Mouse (Mus musculus) heart, embryonic 16.5 days (tissue): ENCODE measurements around the gene Actn1. TPM values are rescaled to one million over a fixed set of nuclear protein-coding genes. Genes with fewer than 3 reads are reported as not detected.

ENCODE experiments used
- ATAC-seq: fragments of 200-750 bp; cut with Nextera tagmentation; replicated peaks from 2 replicates; pipeline ENCODE4 v1.8.0; 2017; ENCODE audit warnings: moderate number of reproducible peaks; ENCODE audit not compliant: insufficient read depth, low FRiP score; ENCODE audit errors: extremely low read depth
- H3K27ac ChIP-seq: fragments of 300-500 bp; sonication (generic); 2 replicates; pipeline ENCODE4 v1.5.1; 2014; ENCODE audit warnings: mild to moderate bottlenecking, low read length, control low read depth, moderate library complexity
- H3K27me3 ChIP-seq: fragments of 300-500 bp; sonication (generic); 2 replicates; pipeline ENCODE4 v1.6.1; 2014; ENCODE audit warnings: low read length, mixed read lengths; ENCODE audit not compliant: control insufficient read depth, insufficient read depth
- H3K36me3 ChIP-seq: fragments of 300-500 bp; sonication (generic); 2 replicates; pipeline ENCODE4 v1.6.1; 2014; ENCODE audit not compliant: control insufficient read depth, insufficient read depth
- H3K4me1 ChIP-seq: fragments of 300-500 bp; sonication (generic); 2 replicates; pipeline ENCODE4 v1.6.1; 2014; ENCODE audit warnings: low read length, mixed read lengths; ENCODE audit not compliant: control insufficient read depth, insufficient read depth
- H3K4me2 ChIP-seq: fragments of 300-500 bp; sonication (generic); 2 replicates; pipeline ENCODE4 v1.6.1; 2014; ENCODE audit warnings: low read depth, mild to moderate bottlenecking, control low read depth, low read length
- H3K4me3 ChIP-seq: fragments of 300-500 bp; sonication (generic); 2 replicates; pipeline ENCODE4 v1.5.1; 2014; ENCODE audit warnings: mild to moderate bottlenecking, control low read depth, low read length
- H3K9ac ChIP-seq: fragments of 300-500 bp; sonication (generic); 2 replicates; pipeline ENCODE4 v1.6.1; 2014; ENCODE audit warnings: low read length, control low read depth
- H3K9me3 ChIP-seq: fragments of 300-500 bp; sonication (generic); replicated peaks from 2 replicates; pipeline ENCODE4 v1.6.1; 2016; ENCODE audit warnings: low read length; ENCODE audit not compliant: control insufficient read depth
- WGBS: fragments of 180-500 bp; shearing (Covaris S2); extraction: QIAGEN DNeasy Blood & Tissue Kit; methylation state at CpG from one replicate; pipeline ENCODE4 v1.1.7; 2014; 5-methylcytosine and 5-hydroxymethylcytosine counted together
- polyA plus RNA-seq: library from polyadenylated mRNA; unstranded; fragments of >200 nt; fragmentation: Nextera tagmentation; extraction: Ambion mirVana; gene quantifications from 2 replicates; pipeline ENCODE4 v1.2.1, GENCODE M21; 2015

Gene Actn1
- polyA plus RNA-seq, 1 experiment from 2014 or later = 31.0 TPM

GRCm38 (mm10) chr12:80198487-80198886, 61.7 kb downstream of the Actn1 start:
- Histone ChIP-seq H3K36me3 (peaks cover 25% of the 10 kb centered on the region), H3K27me3 (no peaks in the 10 kb centered on the region), H3K4me2 (no peak overlapping the region), H3K9me3 (peaks cover 4% of the 10 kb centered on the region; the same call in 1 of the 2 replicates), H3K27ac (peak overlapping the region; percentile 44; the same call in 1 of the 2 replicates), H3K9ac (no peak overlapping the region), H3K4me3 (no peak overlapping the region), H3K4me1 (peaks cover 14% of the 10 kb centered on the region)
- peak; percentile 71 for ATAC-seq
- WGBS = 17% methylated on average over 3 of the region's 3 CpGs

GRCm38 (mm10) chr12:80197343-80197742, 62.8 kb downstream of the Actn1 start:
- no peak for ATAC-seq
- H3K9me3 ChIP-seq = peaks cover 4% of the 10 kb centered on the region; the same call in 1 of the 2 replicates
- peaks cover 8% of the 10 kb centered on the region for H3K4me1 ChIP-seq
- H3K27me3 ChIP-seq = no peaks in the 10 kb centered on the region
- H3K36me3 ChIP-seq = peaks cover 28% of the 10 kb centered on the region
- H3K9ac ChIP-seq = no peak overlapping the region
- no peak overlapping the region for H3K27ac ChIP-seq
- no peak overlapping the region for H3K4me2 ChIP-seq
- WGBS = 77% methylated on average over 10 of the region's 10 CpGs
- H3K4me3 ChIP-seq = no peak overlapping the region

- no peak overlapping the region for H3K27ac ChIP-seq
- ATAC-seq = no peak
- H3K4me2 ChIP-seq = no peak overlapping the region
These were observed 68.4 kb downstream of the Actn1 start for GRCm38 (mm10) chr12:80191806-80192205.

GRCm38 (mm10) chr12:80191371-80191770, 68.8 kb downstream of the Actn1 start:
- Histone ChIP-seq H3K27ac (no peak overlapping the region), H3K4me2 (no peak overlapping the region), H3K4me1 (peaks cover 5% of the 10 kb centered on the region; the same call in 1 of the 2 replicates), H3K27me3 (no peaks in the 10 kb centered on the region), H3K9me3 (no peaks in the 10 kb centered on the region), H3K36me3 (peaks cover 38% of the 10 kb centered on the region), H3K9ac (no peak overlapping the region), H3K4me3 (no peak overlapping the region)
- 82% methylated on average over 6 of the region's 6 CpGs for WGBS
- no peak for ATAC-seq

More at GRCm38 (mm10) chr12:80191806-80192205, 68.4 kb downstream of the Actn1 start:
- H3K4me1 ChIP-seq = peaks cover 5% of the 10 kb centered on the region; the same call in 1 of the 2 replicates
- WGBS = 78% methylated on average over 5 of the region's 5 CpGs
- no peak overlapping the region for H3K9ac ChIP-seq
- no peak overlapping the region for H3K4me3 ChIP-seq
- H3K9me3 ChIP-seq = no peaks in the 10 kb centered on the region
- H3K27me3 ChIP-seq = no peaks in the 10 kb centered on the region
- peaks cover 39% of the 10 kb centered on the region for H3K36me3 ChIP-seq

GRCm38 (mm10) chr12:80190915-80191314, 69.3 kb downstream of the Actn1 start:
- ATAC-seq = no peak
- H3K9ac ChIP-seq = no peak overlapping the region

DNA sequence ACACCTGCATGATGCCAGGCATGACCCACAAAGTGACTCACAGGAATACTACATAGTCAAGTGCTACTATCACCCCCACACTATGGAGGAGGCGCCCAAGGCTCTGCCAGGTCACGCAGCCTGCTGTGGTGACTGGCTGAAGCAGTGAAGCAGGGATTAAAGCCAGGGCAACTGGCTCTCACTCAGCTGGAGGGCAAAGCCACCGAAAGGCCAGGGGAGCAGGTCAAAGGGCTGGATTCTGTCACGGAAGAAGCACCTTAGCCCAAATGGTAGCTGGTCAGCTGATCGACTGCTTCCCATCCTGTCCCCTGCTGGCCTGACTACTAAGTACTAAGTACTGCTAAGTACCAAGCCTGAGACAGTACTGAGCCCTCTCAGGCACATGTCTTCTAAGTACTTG, 76.1 kb downstream of the Actn1 start:
- Histone ChIP-seq H3K36me3 (peaks cover 46% of the 10 kb centered on the region), H3K27me3 (no peaks in the 10 kb centered on the region), H3K4me3 (no peak overlapping the region), H3K4me2 (no peak overlapping the region), H3K4me1 (peaks cover 5% of the 10 kb centered on the region; the same call in 1 of the 2 replicates), H3K9ac (no peak overlapping the region), H3K9me3 (no peaks in the 10 kb centered on the region), H3K27ac (no peak overlapping the region)
- 89% methylated on average over 5 of the region's 5 CpGs for WGBS
- ATAC-seq = no peak

More at GRCm38 (mm10) chr12:80190915-80191314, 69.3 kb downstream of the Actn1 start:
- Histone ChIP-seq H3K4me1 (peaks cover 5% of the 10 kb centered on the region; the same call in 1 of the 2 replicates), H3K9me3 (no peaks in the 10 kb centered on the region), H3K36me3 (peaks cover 35% of the 10 kb centered on the region), H3K4me3 (no peak overlapping the region), H3K4me2 (no peak overlapping the region), H3K27me3 (no peaks in the 10 kb centered on the region), H3K27ac (no peak overlapping the region)
- 80% methylated on average over 10 of the region's 10 CpGs for WGBS

DNA sequence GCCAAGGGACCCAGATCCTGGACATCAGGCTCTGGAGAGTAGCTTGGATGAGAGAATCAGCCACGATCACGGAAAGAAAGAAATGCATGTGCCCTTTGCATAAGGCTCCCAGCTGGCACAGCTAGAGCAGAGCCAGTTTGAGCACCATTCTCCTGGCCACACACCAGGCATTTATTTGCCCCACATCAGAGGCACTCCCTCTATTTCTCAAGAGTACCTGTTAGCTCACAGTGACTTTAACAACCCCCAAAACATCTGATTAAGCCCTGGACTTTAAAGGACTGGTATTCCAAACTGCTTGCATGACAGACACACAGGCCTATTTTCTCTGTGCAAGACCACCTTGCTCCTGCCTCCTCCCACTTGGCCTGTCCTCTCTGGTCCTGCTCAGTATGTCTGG, 78.3 kb downstream of the Actn1 start:
- Histone ChIP-seq H3K4me2 (no peak overlapping the region), H3K9me3 (no peaks in the 10 kb centered on the region), H3K4me3 (no peak overlapping the region), H3K27me3 (no peaks in the 10 kb centered on the region), H3K27ac (no peak overlapping the region), H3K36me3 (peaks cover 50% of the 10 kb centered on the region), H3K9ac (no peak overlapping the region), H3K4me1 (no peaks in the 10 kb centered on the region)
- WGBS = 95% methylated on average over 2 of the region's 2 CpGs
- ATAC-seq = no peak

DNA sequence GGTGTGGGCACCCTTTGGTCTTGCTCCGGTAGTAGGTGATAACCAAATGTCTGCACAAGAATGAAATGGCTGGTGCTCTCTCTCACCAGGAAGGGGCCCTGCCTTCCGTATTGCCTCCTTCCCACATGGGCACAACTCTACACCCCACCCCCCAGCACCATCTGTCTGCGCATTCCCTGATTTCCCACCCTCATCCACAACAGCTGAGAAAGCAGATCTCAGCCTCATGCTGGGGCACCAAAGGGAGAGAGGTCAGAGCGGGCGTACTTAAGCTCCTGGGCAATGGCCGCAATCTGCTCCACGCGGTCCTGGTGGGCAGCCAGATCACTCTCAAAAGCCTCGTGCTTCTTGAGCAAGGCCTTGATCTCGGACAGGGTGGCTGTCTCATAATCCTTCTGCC, 82.1 kb downstream of the Actn1 start:
- H3K4me1 ChIP-seq = no peaks in the 10 kb centered on the region
- no peak overlapping the region for H3K4me2 ChIP-seq
- H3K27ac ChIP-seq = no peak overlapping the region
- WGBS = 88% methylated on average over 10 of the region's 10 CpGs
- no peak for ATAC-seq
- H3K27me3 ChIP-seq = no peaks in the 10 kb centered on the region
- H3K36me3 ChIP-seq = peaks cover 61% of the 10 kb centered on the region
- no peak overlapping the region for H3K9ac ChIP-seq
- H3K9me3 ChIP-seq = no peaks in the 10 kb centered on the region
- H3K4me3 ChIP-seq = no peak overlapping the region

DNA sequence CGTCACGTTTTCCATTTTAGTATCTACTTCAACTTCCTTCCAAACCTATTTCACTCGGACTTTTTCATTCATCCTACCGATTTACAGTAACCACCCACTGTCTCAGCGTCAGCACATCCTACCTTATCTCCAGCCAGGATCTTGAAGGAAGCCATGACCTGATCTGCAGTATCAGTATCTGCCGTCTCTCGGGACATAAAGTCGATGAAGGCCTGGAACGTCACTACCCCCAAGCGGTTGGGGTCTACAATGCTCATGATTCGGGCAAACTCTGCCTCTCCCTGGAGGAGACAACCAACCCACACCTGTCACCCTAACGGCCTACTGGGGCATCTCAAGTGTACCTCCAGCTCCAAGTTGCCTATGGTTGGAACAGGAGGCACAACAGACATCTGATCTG, 91.4 kb downstream of the Actn1 start:
- ATAC-seq = peak; percentile 20; the same call in 1 of the 2 replicates
- Histone ChIP-seq H3K36me3 (peaks cover 42% of the 10 kb centered on the region), H3K27ac (peak overlapping the region; percentile 40; the same call in 1 of the 2 replicates), H3K4me3 (peak overlapping the region; percentile 70), H3K9ac (peak overlapping the region; percentile 26; the same call in 1 of the 2 replicates), H3K4me1 (peaks cover 11% of the 10 kb centered on the region), H3K9me3 (no peaks in the 10 kb centered on the region), H3K4me2 (peak overlapping the region; percentile 45; the same call in 1 of the 2 replicates), H3K27me3 (no peaks in the 10 kb centered on the region)
- 50% methylated on average over 12 of the region's 12 CpGs for WGBS
